Mouse (Mus musculus): ENCODE measurements around the gene Ccdc51. TPM values are rescaled to one million over a fixed set of nuclear protein-coding genes. Genes with fewer than 3 reads are reported as not detected.

Gene Ccdc51
- polyA plus RNA-seq, 1 experiment from 2014 or later: 16.3 TPM

DNA sequence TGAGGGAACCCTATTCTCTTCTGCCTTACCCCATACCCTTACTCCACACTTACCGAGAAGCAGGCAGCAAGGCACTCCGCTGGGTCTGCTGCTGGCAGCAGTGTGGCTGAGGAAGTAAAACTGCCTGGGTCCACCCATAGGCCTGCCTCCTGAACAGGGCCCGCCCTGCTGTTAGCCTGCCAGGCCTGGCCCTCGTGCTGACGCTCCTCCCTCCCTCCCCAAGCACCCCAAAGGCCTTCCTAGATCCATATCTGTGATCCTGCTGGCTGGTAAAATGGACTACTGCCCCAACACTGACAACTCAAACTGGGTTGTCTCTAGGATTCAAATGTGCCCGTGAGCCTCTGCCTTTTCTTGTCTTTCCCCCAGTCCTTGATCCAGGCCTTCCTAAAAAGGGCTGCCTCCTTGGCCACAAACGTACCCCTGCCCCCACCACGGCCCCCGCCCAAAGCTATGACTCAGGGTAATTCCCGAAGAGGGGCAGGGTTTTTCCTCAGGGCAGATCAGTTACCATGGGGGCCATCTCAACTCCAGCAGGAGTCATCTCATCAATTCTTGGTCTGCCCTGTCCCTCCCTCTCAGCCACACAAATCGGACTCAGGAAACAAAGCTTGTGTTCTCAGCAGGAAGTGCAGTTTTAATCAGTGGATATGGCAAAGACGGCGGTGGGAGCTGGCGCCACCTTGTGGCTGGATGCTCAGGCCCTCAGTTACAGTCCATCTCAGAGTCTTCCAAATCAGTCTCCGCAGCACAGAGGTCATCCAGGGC lies 23.0 kb upstream of the Ccdc51 start, which contains the start of gene Trex1:
Trex1 (minus strand) TSS at position 599 of the 768 bp plus-strand sequence.
- Histone ChIP-seq H3K4me2 (peak within 1 kb of the TSS; percentile 71), H3K9ac (no peak within 1 kb of the TSS), H3K4me3 (replicated peaks) (peak within 1 kb of the TSS; percentile 36), H3K4me1 (peaks cover 25% of the 10 kb centered on the region), H3K36me3 (peaks cover 35% of the 10 kb centered on the region), H3K9me3 (no peaks in the 10 kb centered on the region), H3K27ac (peak within 1 kb of the TSS; percentile 91), H3K27me3 (replicated peaks) (no peaks in the 10 kb centered on the region)
- ATAC-seq (ENCODE audit: insufficient read depth, low FRiP score, low read depth): peak; percentile 92
- 10% methylated on average over 15 of the region's 15 CpGs for WGBS

DNA sequence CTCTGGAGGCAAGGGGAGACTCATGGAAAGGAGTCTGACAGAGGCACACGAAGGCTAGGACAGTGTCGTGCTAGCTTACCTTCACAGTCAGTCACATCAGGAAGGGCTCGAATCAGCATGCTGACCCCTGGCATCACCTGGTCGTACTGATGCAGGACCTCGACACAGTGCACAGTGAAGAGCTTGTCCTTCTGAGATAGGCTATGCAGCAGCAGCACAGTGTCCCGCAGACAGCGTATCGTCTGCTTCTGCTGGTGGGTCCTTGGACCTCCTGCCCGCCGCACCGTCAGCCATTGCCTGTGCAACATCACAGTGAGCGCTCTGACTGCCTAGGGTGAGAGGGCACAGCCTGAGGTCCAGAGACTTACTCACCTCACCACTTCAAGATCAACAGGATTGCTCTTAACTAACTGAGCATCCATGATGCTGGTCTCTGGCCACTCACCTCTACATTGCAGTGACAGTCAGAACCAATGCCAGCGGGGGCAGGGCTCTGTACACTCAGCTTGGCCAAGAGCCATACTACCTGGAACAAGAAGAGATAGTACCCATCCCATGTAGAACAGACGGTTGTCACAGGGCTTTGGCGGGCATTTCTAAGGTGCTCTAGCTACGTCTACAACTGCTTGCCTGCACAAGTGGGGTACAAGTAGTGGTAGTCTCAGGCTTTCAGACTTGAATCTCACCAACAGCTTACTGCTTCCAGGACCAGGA lies 22.0 kb upstream of the Ccdc51 start:
- 0 out of 2 replicates have a peak overlapping the region, but pooled peaks have one; percentile 35 for H3K27ac ChIP-seq
- H3K4me1 ChIP-seq: peaks cover 18% of the 10 kb centered on the region
- H3K9me3 ChIP-seq: no peaks in the 10 kb centered on the region
- H3K9ac ChIP-seq: no peak overlapping the region
- ATAC-seq (ENCODE audit: insufficient read depth, low FRiP score, low read depth): no peak
- no peak overlapping the region for H3K4me2 ChIP-seq
- H3K4me3 ChIP-seq (replicated peaks): no peak overlapping the region
- H3K27me3 ChIP-seq (replicated peaks): no peaks in the 10 kb centered on the region
- WGBS: 85% methylated on average over 16 of the region's 16 CpGs
- peaks cover 45% of the 10 kb centered on the region for H3K36me3 ChIP-seq

GRCm38 (mm10) chr9:109060898-109061295 lies 21.4 kb upstream of the Ccdc51 start:
- Histone ChIP-seq H3K4me1 (peaks cover 17% of the 10 kb centered on the region), H3K9ac (no peak overlapping the region), H3K4me3 (replicated peaks) (no peak overlapping the region), H3K27ac (no peak overlapping the region), H3K27me3 (replicated peaks) (no peaks in the 10 kb centered on the region), H3K36me3 (peaks cover 49% of the 10 kb centered on the region), H3K9me3 (no peaks in the 10 kb centered on the region), H3K4me2 (no peak overlapping the region)
- WGBS: 88% methylated on average over 5 of the region's 5 CpGs
- no peak for ATAC-seq (ENCODE audit: insufficient read depth, low FRiP score, low read depth)

DNA sequence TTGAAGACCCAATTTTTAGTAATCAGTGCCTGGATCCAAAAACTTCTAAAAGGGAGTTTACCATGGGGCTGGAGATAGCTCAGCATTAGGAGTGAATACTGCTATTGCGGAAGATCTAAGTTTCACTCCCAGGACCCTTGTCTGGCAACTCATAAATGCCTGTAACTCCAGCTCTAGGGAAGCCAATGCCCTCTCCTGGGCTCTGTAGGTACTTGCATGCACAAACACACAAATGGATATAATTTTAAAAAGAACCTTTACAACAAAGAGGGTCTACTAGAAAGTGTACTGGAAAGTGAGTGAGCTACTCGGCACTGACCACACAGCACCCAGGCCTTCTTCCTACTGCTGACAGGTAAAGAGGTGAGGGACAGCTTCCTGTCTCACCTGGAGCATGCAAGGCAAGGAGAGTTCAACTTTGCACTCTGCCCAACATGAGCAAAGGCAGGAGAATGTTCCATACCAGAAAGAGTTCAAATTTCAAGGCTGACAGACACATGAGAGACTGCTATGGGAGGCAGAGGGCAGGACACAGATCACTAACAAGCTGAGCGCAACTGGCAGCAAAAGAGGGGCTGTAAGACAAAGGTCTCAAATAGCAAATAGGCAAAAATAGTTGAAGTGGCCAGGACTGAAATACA lies 14.1 kb upstream of the Ccdc51 start:
- ATAC-seq (ENCODE audit: insufficient read depth, low FRiP score, low read depth): no peak
- WGBS: 94% methylated on average over 3 of the region's 3 CpGs
- peaks cover 7% of the 10 kb centered on the region for H3K4me1 ChIP-seq
- H3K9me3 ChIP-seq: no peaks in the 10 kb centered on the region
- no peaks in the 10 kb centered on the region for H3K27me3 ChIP-seq (replicated peaks)
- no peak overlapping the region for H3K9ac ChIP-seq
- H3K36me3 ChIP-seq: peaks cover 56% of the 10 kb centered on the region
- no peak overlapping the region for H3K27ac ChIP-seq
- no peak overlapping the region for H3K4me2 ChIP-seq
- no peak overlapping the region for H3K4me3 ChIP-seq (replicated peaks)

DNA sequence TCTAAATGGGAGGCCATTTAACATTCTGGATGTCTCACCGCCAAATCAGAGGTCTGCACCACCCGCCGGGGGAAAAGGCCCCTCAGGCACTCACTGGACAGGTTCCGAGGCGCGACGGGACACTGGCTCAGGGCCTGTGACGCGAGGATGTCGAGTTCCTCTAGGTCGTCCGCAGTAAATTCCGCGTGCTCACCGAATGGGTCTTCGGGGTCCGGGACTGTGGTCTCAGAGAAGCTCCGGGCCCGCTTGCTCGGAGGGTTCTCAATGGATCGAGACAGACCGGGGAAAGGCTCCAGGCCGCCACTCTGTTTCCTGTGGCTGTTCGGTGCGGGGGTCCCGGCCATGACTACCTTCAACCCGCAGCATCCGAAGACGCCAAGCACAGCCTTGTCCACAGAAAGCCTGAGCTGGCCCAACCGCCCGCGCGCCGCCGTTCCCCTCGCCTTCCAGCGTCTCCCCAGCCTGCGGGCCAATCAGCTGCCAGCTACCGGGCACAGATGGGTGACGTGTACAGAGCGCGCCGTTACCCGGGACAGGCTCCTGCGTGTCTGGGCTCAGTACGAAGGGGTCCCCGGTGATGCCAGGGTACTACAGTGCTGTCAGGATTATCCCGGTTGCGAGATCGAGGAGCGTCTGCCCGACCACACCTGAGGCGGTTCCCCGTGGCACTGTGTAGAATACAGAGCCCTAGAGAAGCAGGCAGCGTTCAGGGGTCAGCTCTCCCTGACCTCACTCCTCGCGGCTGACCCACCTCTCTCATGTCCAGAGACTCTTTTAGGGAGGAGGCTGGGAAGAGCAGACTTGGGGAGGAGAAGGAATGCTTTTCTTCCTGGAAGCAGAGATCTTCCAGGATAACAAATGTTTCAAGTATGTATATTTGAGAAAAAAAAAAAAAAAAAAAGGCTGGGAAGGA lies 8.4 kb upstream of the Ccdc51 start, which contains the start of gene Atrip:
Atrip (minus strand) TSS at position 464 of the 913 bp plus-strand sequence.
- peak within 1 kb of the TSS; percentile 94 for H3K9ac ChIP-seq
- WGBS: under 1% methylated on average over 56 of the region's 57 CpGs

DNA sequence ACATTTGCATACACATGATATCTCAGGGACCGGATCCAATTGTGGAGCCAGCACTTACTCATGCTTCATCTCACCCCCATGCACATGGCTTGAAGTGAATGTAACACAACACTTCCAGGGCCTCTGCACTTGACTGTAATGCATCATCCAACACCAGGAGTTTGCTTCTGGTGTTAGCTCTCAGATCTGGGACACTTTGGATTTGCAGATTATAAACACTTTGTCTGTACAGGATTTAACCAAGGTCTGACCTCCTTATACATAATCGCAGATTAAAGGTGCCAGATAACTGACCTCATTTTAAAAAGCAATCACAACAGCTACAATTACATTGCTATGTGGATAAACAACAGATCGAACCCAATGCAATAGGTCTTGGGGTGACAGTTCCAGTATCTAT lies 1.8 kb upstream of the Ccdc51 start:
- H3K27ac ChIP-seq: no peak overlapping the region
- H3K4me3 ChIP-seq (replicated peaks): no peak overlapping the region
- 92% methylated on average over 3 of the region's 3 CpGs for WGBS
- no peak for ATAC-seq (ENCODE audit: insufficient read depth, low FRiP score, low read depth)
- no peaks in the 10 kb centered on the region for H3K9me3 ChIP-seq
- no peaks in the 10 kb centered on the region for H3K27me3 ChIP-seq (replicated peaks)
- H3K4me1 ChIP-seq: peaks cover 22% of the 10 kb centered on the region
- H3K36me3 ChIP-seq: no peaks in the 10 kb centered on the region
- no peak overlapping the region for H3K9ac ChIP-seq
- peak overlapping the region; percentile 79; the same call in 1 of the 2 replicates for H3K4me2 ChIP-seq

More for the DNA sequence above, 8.4 kb upstream of the Ccdc51 start, which contains the start of gene Atrip:
- H3K4me3 ChIP-seq (replicated peaks): peak within 1 kb of the TSS; percentile 88
- H3K27ac ChIP-seq: peak within 1 kb of the TSS; percentile 72
- peak within 1 kb of the TSS; percentile 86 for H3K4me2 ChIP-seq
- no peaks in the 10 kb centered on the region for H3K27me3 ChIP-seq (replicated peaks)
- ATAC-seq (ENCODE audit: insufficient read depth, low FRiP score, low read depth): peak; percentile 98
- H3K4me1 ChIP-seq: peaks cover 11% of the 10 kb centered on the region
- no peaks in the 10 kb centered on the region for H3K9me3 ChIP-seq
- H3K36me3 ChIP-seq: peaks cover 12% of the 10 kb centered on the region

GRCm38 (mm10) chr9:109081749-109082123 lies 557 bp upstream of the Ccdc51 start:
- no peaks in the 10 kb centered on the region for H3K27me3 ChIP-seq (replicated peaks)
- H3K4me1 ChIP-seq: peaks cover 22% of the 10 kb centered on the region
- peak overlapping the region; percentile 76 for H3K9ac ChIP-seq
- H3K36me3 ChIP-seq: no peaks in the 10 kb centered on the region
- H3K4me2 ChIP-seq: peak overlapping the region; percentile 79
- no peak for ATAC-seq (ENCODE audit: insufficient read depth, low FRiP score, low read depth)
- H3K9me3 ChIP-seq: no peaks in the 10 kb centered on the region
- WGBS: 4% methylated on average over 11 of the region's 11 CpGs
- H3K27ac ChIP-seq: peak overlapping the region; percentile 78; the same call in 1 of the 2 replicates
- H3K4me3 ChIP-seq (replicated peaks): peak overlapping the region; percentile 84

GRCm38 (mm10) chr9:109084922-109085321 lies 2.6 kb downstream of the Ccdc51 start:
- Histone ChIP-seq H3K27ac (no peak overlapping the region), H3K36me3 (no peaks in the 10 kb centered on the region), H3K4me2 (no peak overlapping the region), H3K27me3 (replicated peaks) (no peaks in the 10 kb centered on the region), H3K4me1 (peaks cover 31% of the 10 kb centered on the region), H3K9ac (no peak overlapping the region), H3K9me3 (no peaks in the 10 kb centered on the region), H3K4me3 (replicated peaks) (no peak overlapping the region)
- WGBS: 13% methylated on average over 2 of the region's 2 CpGs
- no peak for ATAC-seq (ENCODE audit: insufficient read depth, low FRiP score, low read depth)

DNA sequence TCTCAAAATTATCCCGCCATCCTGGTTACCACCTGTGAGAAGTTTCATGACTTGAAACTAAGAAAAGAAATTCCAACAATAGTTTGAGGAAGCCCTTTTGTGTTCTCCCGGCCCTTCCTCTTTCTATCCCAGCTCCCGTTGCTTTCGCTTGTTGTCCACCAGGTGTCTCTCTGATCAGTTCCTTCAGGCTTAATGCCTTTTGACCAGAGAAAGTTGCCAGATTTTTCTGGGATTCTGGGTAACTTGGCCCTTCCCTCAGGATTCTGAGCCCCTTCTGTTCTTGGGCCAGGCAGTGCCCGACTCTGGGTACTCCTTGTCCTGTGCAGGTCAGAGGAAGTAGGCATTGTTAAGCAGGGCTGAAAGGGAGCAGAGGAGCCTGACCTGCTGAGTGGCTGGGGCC lies 5.7 kb downstream of the Ccdc51 start:
- 11% methylated on average over 5 of the region's 5 CpGs for WGBS
- Histone ChIP-seq H3K9ac (no peak overlapping the region), H3K9me3 (no peaks in the 10 kb centered on the region), H3K4me2 (no peak overlapping the region), H3K4me1 (peaks cover 15% of the 10 kb centered on the region), H3K27ac (no peak overlapping the region), H3K27me3 (replicated peaks) (no peaks in the 10 kb centered on the region), H3K4me3 (replicated peaks) (no peak overlapping the region), H3K36me3 (no peaks in the 10 kb centered on the region)
- ATAC-seq (ENCODE audit: insufficient read depth, low FRiP score, low read depth): no peak

- no peak overlapping the region for H3K9ac ChIP-seq
- no peak overlapping the region for H3K4me2 ChIP-seq
- H3K4me1 ChIP-seq: peaks cover 24% of the 10 kb centered on the region
- ATAC-seq (ENCODE audit: insufficient read depth, low FRiP score, low read depth): no peak
- H3K27ac ChIP-seq: peak overlapping the region; percentile 65
- H3K4me3 ChIP-seq (replicated peaks): no peak overlapping the region
- WGBS: 62% methylated on average over 15 of the region's 15 CpGs
- H3K9me3 ChIP-seq: no peaks in the 10 kb centered on the region
- no peaks in the 10 kb centered on the region for H3K27me3 ChIP-seq (replicated peaks)
- no peaks in the 10 kb centered on the region for H3K36me3 ChIP-seq
Observed at GRCm38 (mm10) chr9:109090446-109090845, 8.2 kb downstream of the Ccdc51 start.

DNA sequence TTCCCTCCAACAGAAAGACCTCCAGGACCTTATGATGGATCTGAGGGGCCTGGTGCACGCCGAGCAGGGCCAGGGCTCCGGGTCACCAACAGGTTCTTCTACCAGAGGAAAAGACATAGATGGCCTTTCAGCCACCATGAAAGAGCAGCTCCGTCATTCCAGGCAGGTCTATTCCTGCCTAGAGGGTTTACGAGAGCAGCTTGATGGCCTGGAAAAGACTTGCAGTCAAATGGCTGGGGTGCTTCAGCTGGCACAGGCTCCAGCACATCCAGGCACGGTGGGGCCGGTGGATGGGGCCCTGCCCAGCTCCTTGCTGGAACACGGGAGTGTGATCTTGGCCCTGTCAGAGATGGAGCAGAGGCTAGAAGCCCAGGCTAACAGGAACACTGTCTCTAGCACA lies 9.5 kb downstream of the Ccdc51 start:
- Histone ChIP-seq H3K4me1 (peaks cover 34% of the 10 kb centered on the region), H3K4me3 (replicated peaks) (no peak overlapping the region), H3K4me2 (no peak overlapping the region), H3K27me3 (replicated peaks) (no peaks in the 10 kb centered on the region), H3K9ac (no peak overlapping the region), H3K9me3 (no peaks in the 10 kb centered on the region), H3K27ac (peak overlapping the region; percentile 65), H3K36me3 (no peaks in the 10 kb centered on the region)
- WGBS: 82% methylated on average over 8 of the region's 8 CpGs
- ATAC-seq (ENCODE audit: insufficient read depth, low FRiP score, low read depth): no peak
